Mouse (Mus musculus): ENCODE results near the gene Smarcc1.

- TF ChIP-seq CTCF (IDR thresholded peaks at IDR 0.05; ENCODE audit: control insufficient read depth, insufficient read depth, low read length): no peak
- TF ChIP-seq POLR2A (IDR thresholded peaks at IDR 0.05; ENCODE audit: borderline replicate concordance, control insufficient read depth, low read depth, low read length): no peak
Measured at GRCm38 (mm10) chr9:110248861-110249260, 131.4 kb downstream of the Smarcc1 start.

Data from bone marrow, adult 2 months (tissue).